Mouse (Mus musculus) limb, embryonic 13.5 days (tissue): ENCODE results near the gene Cntn5. TPM values are rescaled to one million over a fixed set of nuclear protein-coding genes. Genes with fewer than 3 reads are reported as not detected.

Experiments used
- ATAC-seq: fragments of 200-750 bp; cut with Nextera tagmentation; 2 replicates; pipeline ENCODE4 v1.8.0; 2017; ENCODE audit warnings: low read depth, moderate number of reproducible peaks, moderate TSS enrichment; ENCODE audit not compliant: low FRiP score
- H3K27ac ChIP-seq: fragments of 300-500 bp; sonication (generic); 2 replicates; pipeline ENCODE4 v1.5.1; 2015; ENCODE audit warnings: inconsistent platforms, mild to moderate bottlenecking, moderate library complexity
- H3K27me3 ChIP-seq: fragments of 300-500 bp; sonication (generic); 2 replicates; pipeline ENCODE4 v1.6.1; 2015; ENCODE audit warnings: mild to moderate bottlenecking, inconsistent platforms
- H3K36me3 ChIP-seq: fragments of 300-500 bp; sonication (generic); 2 replicates; pipeline ENCODE4 v1.6.1; 2015; ENCODE audit warnings: inconsistent platforms, mild to moderate bottlenecking, moderate library complexity
- H3K4me1 ChIP-seq: fragments of 300-500 bp; sonication (generic); 2 replicates; pipeline ENCODE4 v1.6.1; 2015; ENCODE audit warnings: inconsistent platforms
- H3K4me2 ChIP-seq: fragments of 300-500 bp; sonication (generic); replicated peaks from 2 replicates; pipeline ENCODE4 v1.6.1; 2015; ENCODE audit warnings: inconsistent platforms, mild to moderate bottlenecking, moderate library complexity
- H3K4me3 ChIP-seq: fragments of 300-500 bp; sonication (generic); 2 replicates; pipeline ENCODE4 v1.5.1; 2015; ENCODE audit warnings: moderate library complexity, mild to moderate bottlenecking, inconsistent platforms
- H3K9ac ChIP-seq: fragments of 300-500 bp; sonication (generic); 2 replicates; pipeline ENCODE4 v1.6.1; 2015; ENCODE audit warnings: mild to moderate bottlenecking, inconsistent platforms
- H3K9me3 ChIP-seq: fragments of 300-500 bp; sonication (generic); 2 replicates; pipeline ENCODE4 v1.6.1; 2016; ENCODE audit warnings: inconsistent platforms
- WGBS: fragments of 180-500 bp; shearing (Covaris S2); methylation state at CpG from one replicate; pipeline ENCODE4 v1.1.7; 2015; 5-methylcytosine and 5-hydroxymethylcytosine counted together
- polyA plus RNA-seq: library from polyadenylated mRNA; unstranded; fragments of >200 nt; fragmentation: Nextera tagmentation; extraction: Ambion mirVana; gene quantifications from 2 replicates; pipeline ENCODE4 v1.2.1, GENCODE M21; 2015

Cntn5 gene
- polyA plus RNA-seq, 1 experiment from 2014 or later = 1.7 TPM

DNA sequence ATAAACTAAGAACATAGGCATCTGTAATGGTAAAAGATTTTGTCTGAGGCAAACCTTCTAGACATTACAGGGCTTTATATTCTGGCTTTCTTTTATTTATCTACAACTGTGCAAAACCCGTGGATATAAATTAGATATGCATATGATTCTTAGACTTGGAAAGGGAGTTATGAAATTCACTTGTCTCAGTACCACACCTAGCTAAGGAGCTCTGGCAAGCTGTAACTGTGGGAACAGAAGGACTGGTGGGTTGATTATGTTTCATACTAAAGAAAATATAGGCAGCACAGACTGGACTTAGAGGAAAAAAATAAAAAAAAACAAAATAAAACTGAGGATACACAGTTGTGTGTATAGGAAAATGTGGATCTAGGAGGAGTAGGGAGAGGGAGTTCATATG is 1084.6 kb downstream of the Cntn5 start:
- no peaks in the 10 kb centered on the region for H3K36me3 ChIP-seq
- no peaks in the 10 kb centered on the region for H3K27me3 ChIP-seq
- H3K4me1 ChIP-seq = no peaks in the 10 kb centered on the region
- 80% methylated on average over 1 of the region's 1 CpGs for WGBS
- ATAC-seq = no peak
- no peaks in the 10 kb centered on the region for H3K9me3 ChIP-seq
- no peak overlapping the region for H3K27ac ChIP-seq
- no peak overlapping the region for H3K4me2 ChIP-seq
- no peak overlapping the region for H3K4me3 ChIP-seq
- no peak overlapping the region for H3K9ac ChIP-seq

DNA sequence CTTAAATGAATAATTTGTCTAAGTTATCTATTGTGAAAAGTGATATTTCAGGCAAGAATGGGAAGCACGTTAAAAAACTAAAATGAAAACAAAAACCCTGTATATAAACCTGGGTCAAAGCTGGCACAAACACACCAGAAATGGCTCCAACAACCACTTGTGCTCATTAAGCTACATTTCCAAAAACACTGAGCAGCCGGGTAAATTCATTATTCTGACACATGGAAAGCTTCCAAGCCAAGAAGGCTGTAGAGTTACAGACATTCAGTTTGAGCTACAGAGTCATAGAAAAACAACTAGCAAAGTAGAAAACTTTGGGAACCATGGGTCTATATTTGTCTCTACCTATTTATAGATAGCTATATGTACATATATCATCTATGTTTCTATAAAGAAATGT is 1087.1 kb downstream of the Cntn5 start:
- no peaks in the 10 kb centered on the region for H3K4me1 ChIP-seq
- no peaks in the 10 kb centered on the region for H3K36me3 ChIP-seq
- no peak for ATAC-seq
- H3K4me3 ChIP-seq = no peak overlapping the region
- H3K9ac ChIP-seq = no peak overlapping the region
- no peaks in the 10 kb centered on the region for H3K9me3 ChIP-seq
- no peaks in the 10 kb centered on the region for H3K27me3 ChIP-seq
- no peak overlapping the region for H3K27ac ChIP-seq
- no peak overlapping the region for H3K4me2 ChIP-seq
- WGBS = 67% methylated on average over 2 of the region's 2 CpGs

DNA sequence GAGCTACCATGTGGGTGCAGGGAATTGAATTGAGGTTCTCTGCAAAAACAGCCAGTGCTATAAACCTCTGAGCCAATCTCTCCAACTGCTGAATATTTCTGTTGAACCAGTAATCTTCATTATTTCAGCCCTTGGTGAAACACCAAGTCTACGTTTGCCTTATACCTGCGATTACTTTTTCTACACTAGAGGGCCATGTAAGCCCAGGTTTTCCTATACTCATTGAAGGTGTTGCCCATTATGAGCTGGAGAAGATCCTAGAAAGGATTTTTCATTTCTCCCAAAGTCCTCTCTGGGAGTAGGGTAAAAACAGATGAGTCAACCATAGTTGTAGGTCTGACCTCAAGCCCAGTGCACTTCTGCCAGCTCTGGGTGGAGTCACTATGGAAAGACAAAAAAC is 1105.0 kb downstream of the Cntn5 start:
- Histone ChIP-seq H3K27me3 (no peaks in the 10 kb centered on the region), H3K4me1 (no peaks in the 10 kb centered on the region), H3K4me2 (no peak overlapping the region), H3K9me3 (no peaks in the 10 kb centered on the region), H3K27ac (no peak overlapping the region), H3K4me3 (no peak overlapping the region), H3K36me3 (no peaks in the 10 kb centered on the region), H3K9ac (no peak overlapping the region)
- WGBS = 86% methylated on average over 2 of the region's 2 CpGs
- no peak for ATAC-seq

DNA sequence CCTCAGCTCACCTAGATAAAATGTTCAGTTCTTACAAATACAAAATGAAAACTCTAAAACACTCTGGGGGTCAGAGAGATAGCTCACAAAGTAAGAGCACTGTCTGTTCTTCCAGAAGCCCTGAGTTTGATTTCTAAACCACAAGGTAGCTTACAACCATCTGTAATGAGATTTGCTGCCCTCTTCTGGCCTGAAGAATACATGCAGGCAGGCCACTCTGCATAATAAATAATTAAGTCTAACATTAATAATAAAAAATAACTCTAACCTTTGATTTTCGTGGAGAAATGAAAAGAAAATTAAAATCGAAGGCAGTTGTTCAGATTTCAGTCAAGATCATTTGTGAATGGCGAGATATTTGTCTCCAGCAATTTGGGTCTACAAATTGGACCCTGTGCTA is 1120.9 kb downstream of the Cntn5 start:
- H3K36me3 ChIP-seq = no peaks in the 10 kb centered on the region
- no peak overlapping the region for H3K9ac ChIP-seq
- no peak overlapping the region for H3K4me2 ChIP-seq
- no peak for ATAC-seq
- no peak overlapping the region for H3K27ac ChIP-seq
- no peaks in the 10 kb centered on the region for H3K4me1 ChIP-seq
- no peaks in the 10 kb centered on the region for H3K9me3 ChIP-seq
- H3K27me3 ChIP-seq = no peaks in the 10 kb centered on the region
- WGBS = 60% methylated on average over 3 of the region's 3 CpGs
- H3K4me3 ChIP-seq = no peak overlapping the region

DNA sequence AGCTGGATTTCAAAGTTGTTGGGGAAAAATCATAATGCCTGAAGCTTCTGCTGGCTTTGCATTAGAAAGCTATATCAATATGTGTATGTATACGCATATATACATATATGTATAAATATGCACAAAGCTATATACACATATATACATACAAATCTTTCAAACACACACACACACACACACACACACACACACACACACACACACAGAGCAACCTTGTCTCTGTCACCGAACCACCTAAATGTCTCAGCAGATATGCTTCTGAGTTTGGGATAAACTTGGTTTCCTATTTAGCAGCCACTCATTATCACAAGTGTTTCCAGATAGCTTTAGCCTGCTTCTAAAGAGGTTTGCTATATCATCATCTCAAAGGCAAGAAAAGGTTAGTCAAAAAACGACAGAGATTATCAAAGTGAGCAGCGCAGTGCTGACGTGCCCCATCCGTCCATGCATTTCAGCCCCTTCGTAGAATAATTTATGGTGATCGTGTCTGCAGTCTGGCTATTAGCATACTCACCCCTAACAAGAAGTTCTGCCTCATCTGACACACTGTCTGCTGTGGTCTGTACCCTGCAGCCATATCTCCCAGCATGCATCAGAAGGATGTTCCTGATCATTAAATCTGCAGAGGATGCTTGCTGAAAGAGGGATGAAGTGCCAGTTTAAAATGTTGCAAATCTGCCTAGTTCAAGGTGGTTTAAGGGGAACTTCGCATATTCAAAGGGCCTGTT is 1123.3 kb downstream of the Cntn5 start:
- 71% methylated on average over 9 of the region's 9 CpGs for WGBS
- Histone ChIP-seq H3K4me3 (no peak overlapping the region), H3K9me3 (no peaks in the 10 kb centered on the region)

DNA sequence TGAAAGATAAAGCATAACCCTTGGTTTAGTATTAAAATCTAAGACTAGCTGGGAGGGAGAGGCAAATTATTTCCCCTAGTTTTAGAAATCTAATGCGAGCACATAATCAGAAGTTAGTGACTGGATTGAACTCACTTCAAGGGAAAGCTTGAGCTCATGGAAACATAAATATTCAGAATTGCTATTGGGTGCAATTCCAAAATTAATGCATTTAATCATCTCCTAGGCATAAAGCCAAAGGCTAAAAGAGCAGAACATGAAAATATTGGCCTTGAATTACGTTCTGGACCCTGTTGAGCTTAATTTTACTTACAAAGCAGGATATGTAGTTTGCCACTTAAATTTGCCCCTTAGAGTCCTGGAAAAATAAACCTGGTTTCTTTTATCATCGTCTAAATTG is 1124.9 kb downstream of the Cntn5 start:
- 71% methylated on average over 3 of the region's 3 CpGs for WGBS
- Histone ChIP-seq H3K27me3 (no peaks in the 10 kb centered on the region), H3K9ac (no peak overlapping the region), H3K9me3 (no peaks in the 10 kb centered on the region), H3K4me2 (no peak overlapping the region), H3K4me3 (no peak overlapping the region), H3K27ac (no peak overlapping the region), H3K4me1 (no peaks in the 10 kb centered on the region), H3K36me3 (no peaks in the 10 kb centered on the region)
- no peak for ATAC-seq

More for the DNA sequence above, 1123.3 kb downstream of the Cntn5 start:
- no peaks in the 10 kb centered on the region for H3K27me3 ChIP-seq
- no peak overlapping the region for H3K27ac ChIP-seq
- H3K9ac ChIP-seq = no peak overlapping the region
- H3K36me3 ChIP-seq = no peaks in the 10 kb centered on the region
- no peak for ATAC-seq
- H3K4me1 ChIP-seq = no peaks in the 10 kb centered on the region
- H3K4me2 ChIP-seq = no peak overlapping the region

DNA sequence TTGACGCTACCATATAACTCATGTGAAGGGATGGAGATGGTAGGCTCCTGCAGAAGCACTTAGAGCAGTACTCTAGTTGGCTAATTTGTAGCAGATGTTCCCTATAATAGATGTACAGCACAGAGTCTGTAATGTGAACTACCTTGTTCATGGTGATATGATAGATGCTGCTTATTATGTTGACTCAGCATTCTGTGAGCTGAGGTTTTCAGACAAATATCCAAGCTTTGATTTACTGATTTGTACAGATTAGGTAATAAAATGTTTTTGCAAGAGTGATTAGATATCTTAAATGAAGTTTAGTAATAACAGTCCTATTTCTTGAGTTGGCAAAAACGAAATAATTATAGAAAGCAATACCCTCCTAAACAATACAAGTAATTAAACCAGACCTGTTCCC is 1133.8 kb downstream of the Cntn5 start:
- no peak overlapping the region for H3K9ac ChIP-seq
- H3K27ac ChIP-seq = no peak overlapping the region
- H3K36me3 ChIP-seq = no peaks in the 10 kb centered on the region
- no peak for ATAC-seq
- no peaks in the 10 kb centered on the region for H3K9me3 ChIP-seq
- H3K4me2 ChIP-seq = no peak overlapping the region
- 75% methylated on average over 2 of the region's 2 CpGs for WGBS
- no peak overlapping the region for H3K4me3 ChIP-seq
- no peaks in the 10 kb centered on the region for H3K4me1 ChIP-seq
- H3K27me3 ChIP-seq = no peaks in the 10 kb centered on the region

DNA sequence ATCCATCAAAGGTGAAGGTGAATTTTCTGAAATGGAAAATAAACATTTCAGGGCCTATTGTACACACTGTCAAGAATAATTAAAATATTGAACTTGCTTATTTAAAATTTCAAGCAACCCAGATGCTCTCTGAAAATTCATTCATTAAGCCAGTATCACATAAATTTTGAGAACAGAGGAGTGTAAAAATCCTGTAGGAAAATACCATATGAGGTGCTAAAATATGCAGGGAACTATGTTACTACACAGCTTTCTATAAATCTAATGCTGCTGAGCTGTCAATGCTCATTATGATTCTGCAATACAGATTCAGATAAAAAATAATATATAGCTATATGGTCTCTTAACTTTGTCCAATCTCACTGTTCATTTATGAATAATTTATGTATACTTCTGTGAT is 1134.9 kb downstream of the Cntn5 start:
- Histone ChIP-seq H3K4me3 (no peak overlapping the region), H3K9ac (no peak overlapping the region), H3K4me1 (no peaks in the 10 kb centered on the region), H3K36me3 (no peaks in the 10 kb centered on the region), H3K27me3 (no peaks in the 10 kb centered on the region), H3K27ac (no peak overlapping the region), H3K9me3 (no peaks in the 10 kb centered on the region), H3K4me2 (no peak overlapping the region)
- no peak for ATAC-seq

DNA sequence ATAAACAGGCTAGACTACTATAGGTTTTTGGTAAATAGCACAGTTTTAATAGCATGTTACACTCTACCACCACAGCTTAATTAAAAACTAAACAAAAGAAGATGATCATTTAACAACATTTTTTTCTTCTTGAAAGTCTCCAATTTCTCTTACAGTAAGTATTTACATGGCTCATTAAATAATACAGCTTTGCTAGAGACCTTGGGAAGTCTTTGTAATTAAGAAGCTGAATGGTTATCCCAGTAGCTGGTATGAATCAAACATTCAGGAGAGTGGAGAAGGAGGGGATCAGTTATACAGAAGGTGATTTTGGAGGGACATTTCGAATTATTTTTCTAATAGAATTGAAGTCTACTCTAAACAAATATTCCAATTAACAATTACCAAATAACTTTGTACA is 1186.4 kb downstream of the Cntn5 start:
- H3K27me3 ChIP-seq = no peaks in the 10 kb centered on the region
- no peak overlapping the region for H3K9ac ChIP-seq
- H3K4me1 ChIP-seq = no peaks in the 10 kb centered on the region
- H3K4me3 ChIP-seq = no peak overlapping the region
- H3K4me2 ChIP-seq = no peak overlapping the region
- ATAC-seq = no peak
- H3K9me3 ChIP-seq = no peaks in the 10 kb centered on the region
- H3K27ac ChIP-seq = no peak overlapping the region
- no peaks in the 10 kb centered on the region for H3K36me3 ChIP-seq
- WGBS = 82% methylated on average over 1 of the region's 1 CpGs

DNA sequence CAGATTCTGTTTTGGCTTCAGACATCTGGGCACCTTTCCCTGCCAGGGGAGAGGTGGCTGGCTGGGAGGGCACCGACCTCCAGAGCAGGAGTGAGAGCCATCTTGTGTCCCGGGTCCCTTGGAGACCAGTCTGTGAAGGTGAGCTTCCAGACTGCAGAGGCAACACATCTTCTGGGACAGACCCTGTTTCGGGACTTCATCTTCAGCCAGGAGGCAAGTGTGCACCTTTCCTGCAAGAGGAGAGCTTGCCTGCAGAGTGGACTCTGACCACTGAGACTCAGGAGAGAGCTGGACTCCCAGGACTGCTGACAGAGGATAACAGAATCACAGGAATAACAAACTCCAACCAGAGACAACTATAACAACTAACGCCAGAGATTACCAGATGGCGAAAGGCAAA is 1195.9 kb downstream of the Cntn5 start:
- Histone ChIP-seq H3K27ac (no peak overlapping the region), H3K4me3 (no peak overlapping the region), H3K9me3 (no peaks in the 10 kb centered on the region), H3K9ac (no peak overlapping the region), H3K4me1 (no peaks in the 10 kb centered on the region), H3K27me3 (no peaks in the 10 kb centered on the region), H3K4me2 (no peak overlapping the region), H3K36me3 (no peaks in the 10 kb centered on the region)
- 88% methylated on average over 5 of the region's 5 CpGs for WGBS
- ATAC-seq = no peak

DNA sequence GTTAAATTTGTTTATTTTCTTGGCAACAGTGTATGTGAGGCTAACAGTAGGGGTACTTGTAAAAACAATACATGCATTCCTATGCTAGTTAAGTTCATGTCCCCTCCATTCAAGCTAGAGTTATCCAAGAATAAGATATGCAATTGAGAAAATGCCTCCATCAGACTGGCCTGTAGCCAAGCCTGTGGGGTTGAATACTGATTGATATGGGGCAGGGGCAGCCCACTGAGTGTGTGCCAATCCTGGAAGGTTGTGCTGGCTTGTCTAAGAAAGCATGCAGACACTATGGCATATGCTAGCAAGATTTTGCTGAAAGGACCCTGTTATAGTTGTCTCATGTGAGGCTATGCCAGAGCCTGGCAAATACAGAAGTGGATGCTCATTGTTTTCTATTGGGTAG is 1196.8 kb downstream of the Cntn5 start:
- no peak for ATAC-seq
- Histone ChIP-seq H3K27me3 (no peaks in the 10 kb centered on the region), H3K4me3 (no peak overlapping the region), H3K4me2 (no peak overlapping the region), H3K9ac (no peak overlapping the region), H3K9me3 (no peaks in the 10 kb centered on the region), H3K4me1 (no peaks in the 10 kb centered on the region), H3K27ac (no peak overlapping the region), H3K36me3 (no peaks in the 10 kb centered on the region)

DNA sequence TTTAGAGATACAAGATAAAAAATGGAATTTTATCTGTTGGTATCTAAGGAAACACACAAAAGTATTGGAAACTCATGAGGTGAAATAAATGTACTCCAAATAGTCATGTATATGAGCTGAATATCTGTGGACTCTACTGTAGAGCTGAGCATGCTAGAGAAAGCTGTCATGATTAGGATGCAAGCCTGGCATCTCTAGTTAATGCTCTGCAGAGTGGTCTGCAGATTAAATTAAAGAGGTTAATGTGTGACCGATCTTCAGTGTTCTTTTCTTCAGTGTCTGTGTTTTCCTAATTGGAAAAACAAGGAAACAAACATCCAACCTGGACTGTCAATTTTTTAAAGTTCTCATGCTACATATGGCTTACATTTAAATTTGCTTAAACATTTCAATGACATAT is 1199.4 kb downstream of the Cntn5 start:
- Histone ChIP-seq H3K36me3 (no peaks in the 10 kb centered on the region), H3K9me3 (no peaks in the 10 kb centered on the region), H3K4me1 (no peaks in the 10 kb centered on the region), H3K4me2 (no peak overlapping the region), H3K27me3 (no peaks in the 10 kb centered on the region), H3K4me3 (no peak overlapping the region), H3K9ac (no peak overlapping the region), H3K27ac (no peak overlapping the region)
- no peak for ATAC-seq
- WGBS = 69% methylated on average over 1 of the region's 1 CpGs

DNA sequence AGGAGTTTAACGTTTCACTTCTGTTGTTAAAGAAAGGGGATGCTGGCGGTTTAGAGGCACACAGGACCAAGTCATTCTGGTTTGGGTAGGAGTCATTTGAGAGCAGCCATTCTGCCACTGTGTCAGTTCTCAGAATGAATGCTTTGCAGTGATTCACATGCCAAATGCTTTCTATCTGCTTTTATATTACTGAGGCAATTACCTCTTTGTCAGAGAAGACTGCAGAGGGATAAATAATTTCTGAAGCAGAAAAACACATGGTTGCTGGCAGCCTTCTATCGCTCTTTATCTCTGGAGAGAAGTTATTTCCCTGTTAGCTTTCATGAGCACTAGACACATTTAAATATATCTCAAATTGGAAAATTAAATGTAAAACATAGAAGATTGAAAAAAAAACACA is 1207.9 kb downstream of the Cntn5 start:
- H3K27me3 ChIP-seq = no peaks in the 10 kb centered on the region

More for the DNA sequence above, 1207.9 kb downstream of the Cntn5 start:
- H3K9me3 ChIP-seq = no peaks in the 10 kb centered on the region
- no peak overlapping the region for H3K9ac ChIP-seq
- H3K4me1 ChIP-seq = no peaks in the 10 kb centered on the region
- H3K4me2 ChIP-seq = no peak overlapping the region
- no peak overlapping the region for H3K27ac ChIP-seq
- H3K4me3 ChIP-seq = no peak overlapping the region
- H3K36me3 ChIP-seq = no peaks in the 10 kb centered on the region
- no peak for ATAC-seq
- WGBS = 61% methylated on average over 3 of the region's 3 CpGs
